Mouse (Mus musculus) erythroblast, embryonic 14.5 days (primary cell): ENCODE measurements around the gene Epo.

Experiments
- GATA1 ChIP-seq: IDR thresholded peaks from 2 replicates; pipeline ENCODE4 v1.6.1; 2012; ENCODE audit warnings: low read length, inconsistent platforms, mixed read lengths
- TAL1 ChIP-seq: IDR thresholded peaks from 3 replicates; pipeline ENCODE4 v1.6.1; 2012; ENCODE audit warnings: low read length, inconsistent platforms, mixed read lengths

- no peak for TF ChIP-seq GATA1
- TF ChIP-seq TAL1 = no peak
Observed at GRCm38 (mm10) chr5:137472252-137472904, 60.7 kb downstream of the Epo start.
